Mouse (Mus musculus): ENCODE data around the gene Sar1b. TPM values are rescaled to one million over a fixed set of nuclear protein-coding genes. Genes with fewer than 3 reads are reported as not detected.

Gene Sar1b
- polyA plus RNA-seq, 1 experiment from 2014 or later = 156 TPM

- ATAC-seq (replicated peaks; ENCODE audit: low FRiP score, low read depth) = no peak
- 73% methylated on average over 5 of the region's 5 CpGs for WGBS
- no peak for TF ChIP-seq CTCF (IDR thresholded peaks at IDR 0.05; ENCODE audit: low read depth)
Observed at GRCm38 (mm10) chr11:51832992-51833391, 69.5 kb downstream of the Sar1b start.

GRCm38 (mm10) chr11:51833393-51834066, 70.0 kb downstream of the Sar1b start:
- Histone ChIP-seq H3K27ac (no peak overlapping the region), H3K36me3 (ENCODE audit: insufficient read depth, low read length) (no peaks in the 10 kb centered on the region), H3K27me3 (ENCODE audit: insufficient read depth, low read length) (no peaks in the 10 kb centered on the region), H3K4me3 (replicated peaks; ENCODE audit: low read depth, low read length) (no peak overlapping the region), H3K4me2 (ENCODE audit: low read length) (no peak overlapping the region), H3K4me1 (replicated peaks; ENCODE audit: insufficient read depth, low read length) (no peaks in the 10 kb centered on the region), H3K9ac (ENCODE audit: low read depth, low read length) (no peak overlapping the region), H3K9me3 (replicated peaks; ENCODE audit: low read length) (no peaks in the 10 kb centered on the region)
- 84% methylated on average over 10 of the region's 10 CpGs for WGBS
- ATAC-seq (replicated peaks; ENCODE audit: low FRiP score, low read depth) (no peak), DNase-seq (ENCODE audit: low spot score) (no peak)
- TF ChIP-seq CTCF (IDR thresholded peaks at IDR 0.05; ENCODE audit: low read depth) = no peak

More at GRCm38 (mm10) chr11:51832992-51833391, 69.5 kb downstream of the Sar1b start:
- Histone ChIP-seq H3K4me2 (ENCODE audit: low read length) (no peak overlapping the region), H3K27ac (no peak overlapping the region), H3K4me1 (replicated peaks; ENCODE audit: insufficient read depth, low read length) (no peaks in the 10 kb centered on the region), H3K36me3 (ENCODE audit: insufficient read depth, low read length) (no peaks in the 10 kb centered on the region), H3K4me3 (replicated peaks; ENCODE audit: low read depth, low read length) (no peak overlapping the region), H3K9ac (ENCODE audit: low read depth, low read length) (no peak overlapping the region), H3K27me3 (ENCODE audit: insufficient read depth, low read length) (no peaks in the 10 kb centered on the region), H3K9me3 (replicated peaks; ENCODE audit: low read length) (no peaks in the 10 kb centered on the region)
- no peak for DNase-seq (ENCODE audit: low spot score)

GRCm38 (mm10) chr11:51834067-51834411, 70.6 kb downstream of the Sar1b start:
- H3K9me3 ChIP-seq (replicated peaks; ENCODE audit: low read length) = no peaks in the 10 kb centered on the region
- no peak for ATAC-seq (replicated peaks; ENCODE audit: low FRiP score, low read depth)
- 88% methylated on average over 8 of the region's 8 CpGs for WGBS

GRCm38 (mm10) chr11:51835598-51835997, 72.1 kb downstream of the Sar1b start:
- no peak overlapping the region for H3K4me3 ChIP-seq (replicated peaks; ENCODE audit: low read depth, low read length)
- no peaks in the 10 kb centered on the region for H3K36me3 ChIP-seq (ENCODE audit: insufficient read depth, low read length)
- DNase-seq (ENCODE audit: low spot score) = no peak
- WGBS = 96% methylated on average over 12 of the region's 12 CpGs
- TF ChIP-seq CTCF (IDR thresholded peaks at IDR 0.05; ENCODE audit: low read depth) = no peak
- no peaks in the 10 kb centered on the region for H3K9me3 ChIP-seq (replicated peaks; ENCODE audit: low read length)
- no peaks in the 10 kb centered on the region for H3K27me3 ChIP-seq (ENCODE audit: insufficient read depth, low read length)
- H3K4me2 ChIP-seq (ENCODE audit: low read length) = no peak overlapping the region
- H3K4me1 ChIP-seq (replicated peaks; ENCODE audit: insufficient read depth, low read length) = no peaks in the 10 kb centered on the region
- H3K27ac ChIP-seq = no peak overlapping the region
- no peak overlapping the region for H3K9ac ChIP-seq (ENCODE audit: low read depth, low read length)
- ATAC-seq (replicated peaks; ENCODE audit: low FRiP score, low read depth) = no peak

More at GRCm38 (mm10) chr11:51834067-51834411, 70.6 kb downstream of the Sar1b start:
- Histone ChIP-seq H3K36me3 (ENCODE audit: insufficient read depth, low read length) (no peaks in the 10 kb centered on the region), H3K27ac (no peak overlapping the region), H3K4me1 (replicated peaks; ENCODE audit: insufficient read depth, low read length) (no peaks in the 10 kb centered on the region), H3K4me2 (ENCODE audit: low read length) (no peak overlapping the region), H3K27me3 (ENCODE audit: insufficient read depth, low read length) (no peaks in the 10 kb centered on the region), H3K4me3 (replicated peaks; ENCODE audit: low read depth, low read length) (no peak overlapping the region), H3K9ac (ENCODE audit: low read depth, low read length) (no peak overlapping the region)
- no peak for DNase-seq (ENCODE audit: low spot score)
- no peak for TF ChIP-seq CTCF (IDR thresholded peaks at IDR 0.05; ENCODE audit: low read depth)

DNA sequence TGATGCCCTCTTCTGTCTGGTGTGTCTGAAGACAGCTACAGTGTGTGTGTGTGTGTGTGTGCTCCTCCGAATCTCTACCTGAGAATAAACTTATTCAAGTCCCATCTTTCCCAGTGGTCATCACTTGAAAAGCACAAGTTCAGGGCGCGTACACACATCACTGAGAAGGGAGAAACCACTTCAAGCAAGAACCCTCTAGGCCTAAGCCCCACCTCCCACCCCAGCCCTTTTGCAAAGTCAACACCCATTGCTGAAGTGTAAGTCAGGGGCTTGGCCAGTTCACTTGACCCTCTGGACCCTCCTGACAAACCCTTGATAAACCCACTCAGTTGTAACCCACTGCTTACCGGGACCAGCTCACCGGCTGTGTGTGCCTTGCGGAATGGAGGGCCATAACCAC, 73.0 kb downstream of the Sar1b start:
- H3K36me3 ChIP-seq (ENCODE audit: insufficient read depth, low read length) = no peaks in the 10 kb centered on the region
- no peaks in the 10 kb centered on the region for H3K9me3 ChIP-seq (replicated peaks; ENCODE audit: low read length)
- WGBS = 95% methylated on average over 6 of the region's 6 CpGs
- TF ChIP-seq CTCF (IDR thresholded peaks at IDR 0.05; ENCODE audit: low read depth) = no peak
- no peak overlapping the region for H3K4me2 ChIP-seq (ENCODE audit: low read length)
- H3K4me3 ChIP-seq (replicated peaks; ENCODE audit: low read depth, low read length) = no peak overlapping the region
- DNase-seq (ENCODE audit: low spot score) (no peak), ATAC-seq (replicated peaks; ENCODE audit: low FRiP score, low read depth) (no peak)
- H3K27me3 ChIP-seq (ENCODE audit: insufficient read depth, low read length) = no peaks in the 10 kb centered on the region
- no peaks in the 10 kb centered on the region; the same call in 1 of the 2 replicates for H3K4me1 ChIP-seq (replicated peaks; ENCODE audit: insufficient read depth, low read length)
- no peak overlapping the region for H3K27ac ChIP-seq
- no peak overlapping the region for H3K9ac ChIP-seq (ENCODE audit: low read depth, low read length)

DNA sequence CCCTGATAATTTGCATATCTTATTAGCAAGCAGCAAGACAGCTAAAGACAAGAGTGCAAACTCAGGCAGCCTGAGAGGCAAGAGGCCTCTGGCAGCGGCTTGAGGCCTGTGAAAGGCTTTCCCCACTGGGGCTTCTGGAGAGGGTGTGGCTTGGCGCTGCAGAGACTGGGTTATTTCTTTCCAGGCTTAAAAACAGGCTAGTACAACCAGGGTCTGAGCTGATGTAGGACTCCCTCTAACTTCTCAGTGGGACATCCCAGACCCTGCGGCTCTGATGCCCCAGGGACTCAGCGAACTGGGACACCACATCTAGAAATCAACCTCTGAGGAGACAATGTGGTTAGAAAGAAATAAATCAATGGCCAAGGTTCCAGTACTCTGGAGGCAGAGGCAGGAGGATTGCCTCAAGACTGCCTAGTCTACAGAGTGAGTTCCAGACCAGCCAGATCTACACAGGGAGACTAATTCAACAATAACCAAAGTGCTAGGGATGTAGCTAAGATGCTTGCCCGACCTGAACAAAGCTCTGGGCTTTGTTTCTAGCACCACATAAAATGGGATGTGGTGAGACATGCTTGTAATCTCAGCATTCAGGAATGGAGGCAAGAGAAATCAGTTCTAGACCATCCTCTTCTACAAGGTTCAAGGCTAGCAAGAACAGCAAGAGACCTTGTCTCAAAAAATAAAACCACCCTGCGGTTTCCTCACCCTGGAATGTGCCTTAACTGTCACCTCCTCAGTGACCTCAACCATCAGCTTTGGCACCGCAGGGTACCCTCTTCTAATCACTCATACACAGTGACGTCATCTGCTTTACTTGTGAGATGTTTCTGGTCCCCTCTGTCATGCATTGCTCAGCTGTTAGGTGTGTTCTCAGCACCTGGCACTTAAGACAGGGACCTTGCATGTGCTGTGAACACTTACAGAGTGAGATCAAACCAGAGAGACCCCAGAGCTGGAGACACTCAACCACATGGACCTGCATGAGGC, 74.0 kb downstream of the Sar1b start:
- no peak for TF ChIP-seq CTCF (IDR thresholded peaks at IDR 0.05; ENCODE audit: low read depth)
- Histone ChIP-seq H3K27me3 (ENCODE audit: insufficient read depth, low read length) (no peaks in the 10 kb centered on the region), H3K4me1 (replicated peaks; ENCODE audit: insufficient read depth, low read length) (no peaks in the 10 kb centered on the region; the same call in 1 of the 2 replicates), H3K9me3 (replicated peaks; ENCODE audit: low read length) (no peaks in the 10 kb centered on the region), H3K9ac (ENCODE audit: low read depth, low read length) (no peak overlapping the region), H3K27ac (no peak overlapping the region), H3K4me2 (ENCODE audit: low read length) (no peak overlapping the region), H3K4me3 (replicated peaks; ENCODE audit: low read depth, low read length) (no peak overlapping the region), H3K36me3 (ENCODE audit: insufficient read depth, low read length) (no peaks in the 10 kb centered on the region)
- ATAC-seq (replicated peaks; ENCODE audit: low FRiP score, low read depth) (no peak), DNase-seq (ENCODE audit: low spot score) (no peak)
- WGBS = 80% methylated on average over 8 of the region's 8 CpGs

Measured in kidney, postnatal 0 days (tissue).